Mouse (Mus musculus) lung, postnatal 0 days (tissue): Measurements from ENCODE around the gene Gm7951.
"Not testable (repeated sequence)": the region's sequence is repeated elsewhere in the genome, so short reads cannot be mapped to it uniquely, and the experiment has no call there.

ENCODE experiments used
- CTCF ChIP-seq: IDR thresholded peaks from 2 replicates; pipeline ENCODE4 v1.5.1; 2016; ENCODE audit warnings: antibody characterized with exemption, mild to moderate bottlenecking
- EP300 ChIP-seq: IDR thresholded peaks from 2 replicates; pipeline ENCODE4 v1.6.1; 2016; ENCODE audit warnings: antibody characterized with exemption, mild to moderate bottlenecking, control low read depth

- not testable (repeated sequence) for TF ChIP-seq CTCF, EP300
Measured at GRCm38 (mm10) chr14:42134571-42134970, 17.4 kb upstream of the Gm7951 start.
